Mouse (Mus musculus) stomach, embryonic 14.5 days (tissue): ENCODE measurements around the gene Igsf9. TPM values are rescaled to one million over a fixed set of nuclear protein-coding genes. Genes with fewer than 3 reads are reported as not detected.
A peak's percentile ranks its signal among the peaks of the same experiment; 100 is the strongest.

Experiments
- ATAC-seq: fragments of 200-750 bp; cut with Nextera tagmentation; 2 replicates; pipeline ENCODE4 v1.8.0; 2017; ENCODE audit warnings: low read depth, moderate TSS enrichment; ENCODE audit not compliant: insufficient number of reproducible peaks, insufficient read depth, low FRiP score
- H3K27ac ChIP-seq: fragments of 300-500 bp; sonication (generic); 2 replicates; pipeline ENCODE4 v1.5.1; 2014; ENCODE audit warnings: mild to moderate bottlenecking, low read length, moderate library complexity, mixed read lengths
- H3K27me3 ChIP-seq: fragments of 300-500 bp; sonication (generic); 2 replicates; pipeline ENCODE4 v1.6.1; 2014; ENCODE audit warnings: low read length, control low read depth, mixed read lengths; ENCODE audit not compliant: control insufficient read depth, insufficient read depth
- H3K36me3 ChIP-seq: fragments of 300-500 bp; sonication (generic); 2 replicates; pipeline ENCODE4 v1.6.1; 2014; ENCODE audit warnings: mild to moderate bottlenecking, control low read depth, low read length, moderate library complexity, mixed read lengths; ENCODE audit not compliant: control insufficient read depth, insufficient read depth
- H3K4me1 ChIP-seq: fragments of 300-500 bp; sonication (generic); 2 replicates; pipeline ENCODE4 v1.6.1; 2014; ENCODE audit warnings: low read length, control low read depth, mixed read lengths; ENCODE audit not compliant: control insufficient read depth, insufficient read depth
- H3K4me2 ChIP-seq: fragments of 300-500 bp; sonication (generic); replicated peaks from 2 replicates; pipeline ENCODE4 v1.6.1; 2014; ENCODE audit warnings: low read depth, low read length, control low read depth
- H3K4me3 ChIP-seq: fragments of 300-500 bp; sonication (generic); 2 replicates; pipeline ENCODE4 v1.5.1; 2014; ENCODE audit warnings: low read depth, low read length, control low read depth
- H3K9ac ChIP-seq: fragments of 300-500 bp; sonication (generic); replicated peaks from 2 replicates; pipeline ENCODE4 v1.6.1; 2014; ENCODE audit warnings: low read depth, mild to moderate bottlenecking, control low read depth, low read length, moderate library complexity, mixed read lengths
- H3K9me3 ChIP-seq: fragments of 300-500 bp; sonication (generic); 2 replicates; pipeline ENCODE4 v1.6.1; 2016; ENCODE audit warnings: low read depth, low read length, control low read depth; ENCODE audit not compliant: control insufficient read depth
- WGBS: fragments of 180-500 bp; shearing (Covaris S2); extraction: QIAGEN DNeasy Blood & Tissue Kit; methylation state at CpG from one replicate; pipeline ENCODE4 v1.1.7; 2014; 5-methylcytosine and 5-hydroxymethylcytosine counted together
- polyA plus RNA-seq: library from polyadenylated mRNA; unstranded; fragments of >200 nt; fragmentation: Nextera tagmentation; extraction: Ambion mirVana; gene quantifications from 2 replicates; pipeline ENCODE4 v1.2.1, GENCODE M21; 2014

Gene Igsf9
- polyA plus RNA-seq, 1 experiment from 2014 or later = 48.1 TPM

DNA sequence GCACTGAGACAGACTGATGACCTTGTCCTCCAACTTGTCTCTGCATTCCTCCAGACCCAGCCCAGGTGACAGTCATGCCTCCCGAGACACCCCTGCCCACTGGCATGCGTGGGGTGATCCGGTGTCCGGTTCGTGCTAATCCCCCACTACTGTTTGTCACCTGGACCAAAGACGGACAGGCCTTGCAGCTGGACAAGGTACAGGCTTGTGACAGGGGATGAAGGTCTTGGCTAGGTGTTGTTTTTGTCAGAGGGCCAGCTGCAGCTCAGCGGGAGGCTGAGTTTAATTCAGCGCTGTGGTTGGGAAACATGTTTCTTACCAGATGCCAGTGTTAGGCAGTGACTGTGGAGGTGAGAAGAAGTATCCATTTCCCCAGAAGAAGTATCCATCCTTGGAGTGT, 10.5 kb downstream of the Igsf9 start:
- no peaks in the 10 kb centered on the region for H3K27me3 ChIP-seq
- H3K36me3 ChIP-seq = peaks cover 25% of the 10 kb centered on the region; the same call in 1 of the 2 replicates
- no peaks in the 10 kb centered on the region for H3K9me3 ChIP-seq
- H3K4me1 ChIP-seq = peaks cover 4% of the 10 kb centered on the region; the same call in 1 of the 2 replicates
- no peak overlapping the region for H3K9ac ChIP-seq
- WGBS = 91% methylated on average over 8 of the region's 8 CpGs
- ATAC-seq = no peak
- H3K4me3 ChIP-seq = no peak overlapping the region
- no peak overlapping the region for H3K27ac ChIP-seq
- no peak overlapping the region for H3K4me2 ChIP-seq

DNA sequence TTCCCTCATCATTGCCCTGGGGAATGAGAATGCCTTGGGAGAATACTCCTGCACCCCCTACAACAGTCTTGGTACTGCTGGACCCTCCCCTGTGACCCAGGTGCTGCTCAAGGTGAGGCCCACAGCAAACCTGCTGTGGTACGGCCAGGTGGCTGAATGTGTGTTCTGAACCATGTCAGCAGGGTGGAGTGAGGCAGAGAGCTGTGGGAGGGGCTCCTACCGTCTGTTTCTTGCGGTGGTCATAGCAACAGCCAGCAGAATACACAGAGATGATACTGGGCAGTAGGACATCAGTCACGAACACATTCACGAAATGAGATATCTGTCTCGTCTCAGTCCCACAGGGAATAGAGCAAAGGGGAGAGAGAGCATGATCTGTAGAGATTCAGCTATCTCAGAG, 11.9 kb downstream of the Igsf9 start:
- Histone ChIP-seq H3K4me2 (no peak overlapping the region), H3K36me3 (peaks cover 27% of the 10 kb centered on the region; the same call in 1 of the 2 replicates), H3K27me3 (no peaks in the 10 kb centered on the region), H3K4me1 (no peaks in the 10 kb centered on the region), H3K27ac (no peak overlapping the region), H3K4me3 (no peak overlapping the region), H3K9me3 (no peaks in the 10 kb centered on the region), H3K9ac (no peak overlapping the region)
- WGBS = 73% methylated on average over 6 of the region's 6 CpGs
- ATAC-seq = no peak

DNA sequence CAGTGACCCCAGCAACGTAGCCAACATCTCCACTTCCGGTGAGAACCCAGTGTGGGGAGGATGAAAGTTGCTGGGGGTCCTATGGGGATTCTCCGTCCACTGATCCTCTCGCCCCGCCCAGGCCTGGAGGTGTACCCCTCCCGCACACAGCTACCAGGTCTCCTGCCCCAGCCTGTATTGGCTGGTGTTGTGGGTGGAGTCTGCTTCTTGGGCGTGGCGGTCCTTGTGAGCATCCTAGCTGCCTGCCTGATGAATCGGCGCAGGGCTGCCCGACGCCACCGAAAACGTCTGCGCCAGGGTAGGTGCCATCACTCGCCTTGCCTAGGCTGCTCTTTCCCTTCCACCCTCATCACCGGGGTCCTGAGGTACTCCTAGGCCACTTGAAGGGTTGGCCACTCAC, 14.4 kb downstream of the Igsf9 start:
- no peak for ATAC-seq
- H3K27me3 ChIP-seq = no peaks in the 10 kb centered on the region
- no peak overlapping the region for H3K9ac ChIP-seq
- 69% methylated on average over 17 of the region's 17 CpGs for WGBS
- H3K36me3 ChIP-seq = peaks cover 27% of the 10 kb centered on the region; the same call in 1 of the 2 replicates
- H3K4me1 ChIP-seq = no peaks in the 10 kb centered on the region
- no peak overlapping the region for H3K4me2 ChIP-seq
- H3K4me3 ChIP-seq = no peak overlapping the region
- no peaks in the 10 kb centered on the region for H3K9me3 ChIP-seq
- no peak overlapping the region for H3K27ac ChIP-seq

DNA sequence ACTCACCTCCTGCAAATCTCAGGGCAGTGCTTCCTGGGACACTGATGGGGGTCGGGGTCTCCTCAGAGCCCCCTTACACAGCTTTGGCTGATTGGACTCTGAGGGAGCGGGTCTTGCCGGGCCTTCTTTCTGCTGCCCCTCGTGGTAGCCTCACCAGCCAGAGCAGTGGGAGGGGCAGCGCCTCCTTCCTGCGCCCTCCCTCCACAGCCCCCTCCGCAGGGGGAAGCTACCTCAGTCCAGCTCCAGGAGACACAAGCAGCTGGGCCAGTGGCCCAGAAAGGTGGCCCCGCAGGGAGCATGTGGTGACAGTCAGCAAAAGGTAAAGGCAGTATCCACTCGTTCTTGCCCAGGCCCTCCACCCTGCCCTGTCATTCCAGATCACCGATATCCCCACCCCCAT, 15.8 kb downstream of the Igsf9 start:
- Histone ChIP-seq H3K4me3 (no peak overlapping the region), H3K4me2 (no peak overlapping the region), H3K9ac (no peak overlapping the region), H3K9me3 (no peaks in the 10 kb centered on the region), H3K4me1 (peaks cover 10% of the 10 kb centered on the region; the same call in 1 of the 2 replicates), H3K27me3 (no peaks in the 10 kb centered on the region), H3K36me3 (peaks cover 22% of the 10 kb centered on the region; the same call in 1 of the 2 replicates), H3K27ac (no peak overlapping the region)
- no peak for ATAC-seq
- 74% methylated on average over 10 of the region's 10 CpGs for WGBS

DNA sequence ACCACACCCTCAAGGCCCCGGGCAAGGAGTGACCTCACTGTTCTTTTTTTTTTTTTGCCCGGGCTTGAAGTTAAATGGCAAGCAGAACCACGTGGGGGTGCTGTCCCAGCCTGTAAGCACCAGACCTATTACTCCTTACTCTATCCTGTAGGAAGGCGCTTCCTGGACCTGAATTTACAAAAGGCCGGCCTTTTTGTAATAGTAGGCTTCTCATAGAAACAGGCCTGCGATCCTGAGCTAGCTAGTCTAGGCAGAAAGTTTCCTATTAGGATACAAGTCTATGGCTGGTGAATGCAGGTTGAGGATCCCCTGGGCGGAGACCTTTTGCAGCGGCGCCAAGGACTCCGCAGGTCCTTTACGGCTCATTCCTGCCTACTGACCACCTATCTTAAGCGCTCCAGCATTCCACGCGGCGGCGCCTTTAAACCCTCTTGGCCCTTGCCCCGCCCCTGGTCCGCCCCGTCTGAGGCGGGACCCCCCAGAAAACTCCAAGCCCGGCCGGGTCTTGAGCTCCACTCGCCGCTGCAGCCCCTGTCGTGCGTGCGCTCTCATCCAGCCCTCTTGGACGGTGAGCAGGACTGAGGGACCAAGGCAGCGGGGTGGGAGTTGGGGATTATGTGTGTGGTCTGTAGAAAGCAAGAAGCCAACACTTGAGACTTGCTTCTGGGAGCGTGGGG, 18.3 kb downstream of the Igsf9 start, which contains the start of gene Tagln2:
Tagln2 (plus strand) TSS at position 283 of the 677 bp plus-strand sequence.
- Histone ChIP-seq H3K4me1 (peaks cover 29% of the 10 kb centered on the region), H3K9ac (peak within 1 kb of the TSS; percentile 62), H3K27me3 (no peaks in the 10 kb centered on the region), H3K9me3 (no peaks in the 10 kb centered on the region), H3K4me2 (peak within 1 kb of the TSS; percentile 79), H3K36me3 (peaks cover 13% of the 10 kb centered on the region; the same call in 1 of the 2 replicates), H3K27ac (peak within 1 kb of the TSS; percentile 91), H3K4me3 (peak within 1 kb of the TSS; percentile 68)
- peak; percentile 71 for ATAC-seq
- 2% methylated on average over 30 of the region's 30 CpGs for WGBS

DNA sequence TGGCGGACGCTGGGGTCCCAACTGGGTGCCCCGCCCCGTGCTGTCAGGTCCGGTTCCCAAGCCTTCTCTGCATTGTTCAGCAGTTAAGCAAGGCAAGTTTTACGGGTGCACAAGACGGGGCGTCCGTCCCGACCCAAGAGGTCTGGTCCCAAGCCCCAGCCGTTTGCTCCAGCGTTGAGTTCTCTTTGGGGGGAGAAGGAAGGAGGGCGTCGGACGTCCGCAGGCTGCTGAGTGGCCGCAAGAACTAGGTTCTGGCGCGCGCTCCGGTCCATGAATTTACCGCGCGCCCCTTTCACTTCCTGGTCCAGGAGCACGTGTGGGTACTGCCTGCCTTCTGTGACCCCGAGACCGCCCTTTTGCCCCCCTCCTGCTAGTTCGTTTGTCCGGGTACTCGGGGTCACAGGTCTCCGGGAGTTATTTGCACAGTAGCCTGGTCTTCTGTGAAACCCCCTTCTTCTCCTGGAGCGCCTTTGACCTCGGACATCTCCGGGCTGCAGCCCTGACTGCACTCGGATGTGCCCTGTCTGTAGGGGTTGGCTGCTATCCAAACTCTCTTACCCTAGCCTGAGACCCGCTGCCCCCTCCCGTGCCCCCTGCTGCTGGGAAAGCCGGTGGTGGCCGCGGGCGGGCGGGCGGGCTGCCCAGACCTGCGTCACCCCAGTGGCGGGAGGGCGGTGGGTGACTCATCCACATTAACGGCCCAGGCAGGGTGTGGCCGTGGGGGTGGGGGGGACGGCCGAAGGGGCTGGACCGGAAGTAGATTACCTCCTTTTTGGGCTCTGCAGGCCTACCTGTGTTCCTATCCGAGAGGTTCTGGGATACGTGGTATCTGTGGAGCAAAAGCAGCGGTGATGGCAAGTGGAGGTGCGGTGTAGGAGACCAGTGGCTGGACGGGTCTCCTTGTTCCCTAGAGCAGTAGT, 19.1 kb downstream of the Igsf9 start:
- 1% methylated on average over 54 of the region's 56 CpGs for WGBS
- peak overlapping the region; percentile 79 for H3K4me2 ChIP-seq
- H3K27me3 ChIP-seq = no peaks in the 10 kb centered on the region
- H3K9ac ChIP-seq = peak overlapping the region; percentile 62
- peaks cover 17% of the 10 kb centered on the region for H3K36me3 ChIP-seq
- ATAC-seq = peak; percentile 59
- no peaks in the 10 kb centered on the region for H3K9me3 ChIP-seq
- peak overlapping the region; percentile 91 for H3K27ac ChIP-seq
- H3K4me1 ChIP-seq = peaks cover 29% of the 10 kb centered on the region
- peak overlapping the region; percentile 68 for H3K4me3 ChIP-seq

DNA sequence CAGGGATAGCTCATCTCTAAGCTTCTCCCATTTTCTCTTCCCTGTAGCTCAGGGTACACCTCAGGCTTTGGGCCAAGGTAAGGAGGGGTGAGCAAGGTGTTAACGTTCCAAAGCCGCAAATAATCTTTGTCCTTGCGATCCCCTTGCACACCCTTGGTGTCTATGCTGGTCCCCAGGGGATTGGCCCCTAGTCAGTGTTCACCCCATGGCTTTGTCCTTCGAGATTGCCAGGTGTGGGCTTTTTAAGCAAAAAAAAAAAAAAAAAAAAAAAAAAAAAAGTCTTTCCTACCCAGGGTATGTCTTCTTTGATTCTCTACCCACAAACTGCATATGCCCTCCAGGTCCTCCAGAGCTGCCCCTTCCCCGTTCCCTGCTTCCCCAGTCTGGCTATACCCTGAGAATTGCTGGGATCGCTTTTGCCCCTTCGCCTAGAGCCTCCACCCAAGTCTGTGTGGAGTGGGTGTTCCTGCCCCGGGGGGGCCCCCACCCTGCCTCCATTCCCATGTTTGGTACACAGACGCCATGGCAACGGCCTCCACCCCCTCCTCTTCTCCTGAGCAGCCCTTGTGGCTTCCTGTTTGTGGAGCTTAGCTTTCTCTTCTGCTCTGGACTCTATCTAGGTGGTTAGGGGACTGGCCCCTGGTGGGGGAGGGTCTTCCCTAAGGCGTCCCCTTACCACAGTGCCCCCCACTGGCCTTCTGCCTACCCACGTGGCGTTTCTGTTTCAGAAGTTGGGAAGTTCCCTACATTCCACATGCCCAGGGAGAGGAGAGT, 20.0 kb downstream of the Igsf9 start:
- 30% methylated on average over 13 of the region's 13 CpGs for WGBS
- peak overlapping the region; percentile 91; the same call in 1 of the 2 replicates for H3K27ac ChIP-seq
- H3K27me3 ChIP-seq = no peaks in the 10 kb centered on the region
- peaks cover 29% of the 10 kb centered on the region for H3K4me1 ChIP-seq
- peak overlapping the region; percentile 62 for H3K9ac ChIP-seq
- peak overlapping the region; percentile 79 for H3K4me2 ChIP-seq
- ATAC-seq = no peak
- peaks cover 11% of the 10 kb centered on the region for H3K36me3 ChIP-seq
- no peaks in the 10 kb centered on the region for H3K9me3 ChIP-seq
- peak overlapping the region; percentile 68 for H3K4me3 ChIP-seq
